Mouse (Mus musculus) monocyte, adult 2 months (primary cell): Measurements from ENCODE around the gene Elf1.
"Not testable (repeated sequence)": the region's sequence is repeated elsewhere in the genome, so short reads cannot be mapped to it uniquely, and the experiment has no call there.

ENCODE experiments used
- DNase-seq, 2 experiments: peaks; one replicate each; pipeline ENCODE4 v3.0.0; 2022; ENCODE audit warnings: low spot score in 2 of 2, low read depth in 1 of 2

Gene Elf1

GRCm38 (mm10) chr14:79520612-79521011 lies 39.6 kb downstream of the Elf1 start:
- no peak for DNase-seq

GRCm38 (mm10) chr14:79521056-79521455 lies 40.1 kb downstream of the Elf1 start:
- DNase-seq = no peak

GRCm38 (mm10) chr14:79521471-79522117 lies 40.6 kb downstream of the Elf1 start:
- DNase-seq = no peak

GRCm38 (mm10) chr14:79522387-79522786 lies 41.4 kb downstream of the Elf1 start:
- DNase-seq = no peak

- DNase-seq = not testable (repeated sequence)
Measured at GRCm38 (mm10) chr14:79526106-79526505, 45.1 kb downstream of the Elf1 start.

- no peak for DNase-seq
Measured at GRCm38 (mm10) chr14:79527704-79528103, 46.7 kb downstream of the Elf1 start.

- no peak for DNase-seq
Measured at GRCm38 (mm10) chr14:79529581-79530554, 48.9 kb downstream of the Elf1 start.

GRCm38 (mm10) chr14:79530761-79531160 lies 49.8 kb downstream of the Elf1 start:
- DNase-seq = no peak

- no peak for DNase-seq
Measured at GRCm38 (mm10) chr14:79532036-79532776, 51.2 kb downstream of the Elf1 start.

GRCm38 (mm10) chr14:79533350-79533749 lies 52.4 kb downstream of the Elf1 start:
- no peak for DNase-seq

GRCm38 (mm10) chr14:79534206-79534605 lies 53.2 kb downstream of the Elf1 start:
- no peak for DNase-seq

GRCm38 (mm10) chr14:79534656-79535055 lies 53.7 kb downstream of the Elf1 start:
- not testable (repeated sequence) for DNase-seq

- no peak for DNase-seq
Measured at GRCm38 (mm10) chr14:79535318-79535717, 54.3 kb downstream of the Elf1 start.

- DNase-seq = no peak
Measured at GRCm38 (mm10) chr14:79536011-79536410, 55.0 kb downstream of the Elf1 start.

- DNase-seq = no peak
Measured at GRCm38 (mm10) chr14:79536837-79537236, 55.8 kb downstream of the Elf1 start.

- no peak for DNase-seq
Measured at GRCm38 (mm10) chr14:79537463-79537862, 56.5 kb downstream of the Elf1 start.

- DNase-seq = no peak
Measured at GRCm38 (mm10) chr14:79537921-79538320, 56.9 kb downstream of the Elf1 start.

GRCm38 (mm10) chr14:79541606-79542005 lies 60.6 kb downstream of the Elf1 start:
- DNase-seq = no peak

GRCm38 (mm10) chr14:79549343-79549742 lies 68.3 kb downstream of the Elf1 start:
- peak in 1 of 2 experiments; percentile 39 for DNase-seq

- no peak for DNase-seq
Measured at GRCm38 (mm10) chr14:79551929-79552328, 70.9 kb downstream of the Elf1 start.

- no peak for DNase-seq
Measured at GRCm38 (mm10) chr14:79552854-79553253, 71.9 kb downstream of the Elf1 start.
